Mouse (Mus musculus) hindbrain, embryonic 16.5 days (tissue): ENCODE measurements around the gene Tmprss11e. TPM values are rescaled to one million over a fixed set of nuclear protein-coding genes. Genes with fewer than 3 reads are reported as not detected.

Experiments used
- ATAC-seq: fragments of 200-750 bp; cut with Nextera tagmentation; 2 replicates; pipeline ENCODE4 v1.8.0; 2017; ENCODE audit warnings: moderate TSS enrichment, moderate library complexity
- H3K27ac ChIP-seq: fragments of 300-500 bp; sonication (generic); 2 replicates; pipeline ENCODE4 v1.5.1; 2014; ENCODE audit warnings: low read depth, mild to moderate bottlenecking, control low read depth, low read length, moderate library complexity
- H3K27me3 ChIP-seq: fragments of 300-500 bp; sonication (generic); replicated peaks from 2 replicates; pipeline ENCODE4 v1.6.1; 2014; ENCODE audit warnings: low read length; ENCODE audit not compliant: control insufficient read depth, insufficient read depth
- H3K36me3 ChIP-seq: fragments of 300-500 bp; sonication (generic); 2 replicates; pipeline ENCODE4 v1.6.1; 2014; ENCODE audit warnings: mild to moderate bottlenecking, low read length, moderate library complexity, mixed read lengths; ENCODE audit not compliant: control insufficient read depth, insufficient read depth
- H3K4me1 ChIP-seq: fragments of 300-500 bp; sonication (generic); 2 replicates; pipeline ENCODE4 v1.6.1; 2014; ENCODE audit warnings: low read depth, low read length; ENCODE audit not compliant: control insufficient read depth, insufficient read depth
- H3K4me2 ChIP-seq: fragments of 300-500 bp; sonication (generic); 2 replicates; pipeline ENCODE4 v1.6.1; 2014; ENCODE audit warnings: mild to moderate bottlenecking, low read length, control low read depth, moderate library complexity
- H3K4me3 ChIP-seq: fragments of 300-500 bp; sonication (generic); 2 replicates; pipeline ENCODE4 v1.5.1; 2014; ENCODE audit warnings: mild to moderate bottlenecking, low read length, control low read depth, moderate library complexity
- H3K9ac ChIP-seq: fragments of 300-500 bp; sonication (generic); 2 replicates; pipeline ENCODE4 v1.6.1; 2014; ENCODE audit warnings: low read depth, mild to moderate bottlenecking, control low read depth, low read length, moderate library complexity
- H3K9me3 ChIP-seq: fragments of 300-500 bp; sonication (generic); 2 replicates; pipeline ENCODE4 v1.6.1; 2014; ENCODE audit warnings: mild to moderate bottlenecking, low read length, moderate library complexity; ENCODE audit not compliant: control insufficient read depth
- WGBS: fragments of 180-500 bp; shearing (Covaris S2); extraction: QIAGEN DNeasy Blood & Tissue Kit; methylation state at CpG from one replicate; pipeline ENCODE4 v1.1.7; 2014; 5-methylcytosine and 5-hydroxymethylcytosine counted together
- polyA plus RNA-seq: library from polyadenylated mRNA; unstranded; fragments of >200 nt; fragmentation: Nextera tagmentation; extraction: Ambion mirVana; gene quantifications from 2 replicates; pipeline ENCODE4 v1.2.1, GENCODE M21; 2015

Tmprss11e gene
- not detected in 2 replicates for polyA plus RNA-seq

DNA sequence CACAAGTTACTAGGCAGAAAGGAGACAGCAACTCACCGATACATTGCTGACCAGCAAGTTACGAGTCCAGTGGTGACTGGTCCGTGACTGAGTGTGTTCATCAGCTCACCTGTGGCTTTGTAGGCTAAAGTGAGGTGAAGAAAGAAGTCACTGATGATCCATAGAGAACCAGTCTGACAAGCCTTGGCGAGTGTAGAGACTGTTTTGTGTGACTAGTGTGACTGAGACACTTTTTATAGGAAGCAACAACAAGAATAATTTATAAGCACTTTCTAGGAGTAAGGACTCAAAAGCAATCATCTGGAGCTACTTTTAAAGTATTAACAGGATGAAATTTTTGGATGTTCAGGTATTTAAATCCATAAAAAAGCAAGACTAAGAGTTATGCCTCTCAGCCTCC, at the start of gene Tmprss11e:
TSS of gene Tmprss11e (minus strand) at position 101 of the 400 bp plus-strand sequence.
- Histone ChIP-seq H3K9me3 (no peaks in the 10 kb centered on the region), H3K27ac (no peak within 1 kb of the TSS), H3K27me3 (no peaks in the 10 kb centered on the region), H3K4me3 (no peak within 1 kb of the TSS), H3K4me2 (no peak within 1 kb of the TSS), H3K36me3 (no peaks in the 10 kb centered on the region), H3K4me1 (no peaks in the 10 kb centered on the region), H3K9ac (no peak within 1 kb of the TSS)
- ATAC-seq = no peak
- WGBS = 85% methylated on average over 4 of the region's 4 CpGs

DNA sequence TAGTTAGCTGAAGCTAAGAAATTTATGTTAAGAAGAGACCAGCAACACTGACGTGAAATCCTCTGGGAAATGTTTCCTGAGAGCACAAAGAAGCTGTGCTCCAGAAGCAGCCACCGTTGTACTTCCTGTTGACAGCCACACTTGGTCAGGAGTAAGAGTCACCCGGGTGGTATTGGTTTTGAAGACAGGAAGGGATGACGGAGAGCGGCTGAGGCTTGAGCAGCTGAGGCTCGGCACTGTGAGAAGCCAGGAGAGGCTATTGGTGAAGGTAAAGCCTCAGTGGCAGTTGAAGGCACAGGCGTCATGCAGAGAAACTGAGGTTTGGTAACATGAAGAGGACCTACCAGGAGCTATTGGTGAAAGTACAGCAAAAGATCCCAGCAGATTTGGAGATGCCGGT, 47.2 kb upstream of the Tmprss11e start:
- Histone ChIP-seq H3K9ac (no peak overlapping the region), H3K36me3 (no peaks in the 10 kb centered on the region), H3K27ac (no peak overlapping the region), H3K4me2 (no peak overlapping the region), H3K27me3 (no peaks in the 10 kb centered on the region), H3K4me1 (no peaks in the 10 kb centered on the region), H3K4me3 (no peak overlapping the region), H3K9me3 (no peaks in the 10 kb centered on the region)
- 79% methylated on average over 8 of the region's 8 CpGs for WGBS
- no peak for ATAC-seq

DNA sequence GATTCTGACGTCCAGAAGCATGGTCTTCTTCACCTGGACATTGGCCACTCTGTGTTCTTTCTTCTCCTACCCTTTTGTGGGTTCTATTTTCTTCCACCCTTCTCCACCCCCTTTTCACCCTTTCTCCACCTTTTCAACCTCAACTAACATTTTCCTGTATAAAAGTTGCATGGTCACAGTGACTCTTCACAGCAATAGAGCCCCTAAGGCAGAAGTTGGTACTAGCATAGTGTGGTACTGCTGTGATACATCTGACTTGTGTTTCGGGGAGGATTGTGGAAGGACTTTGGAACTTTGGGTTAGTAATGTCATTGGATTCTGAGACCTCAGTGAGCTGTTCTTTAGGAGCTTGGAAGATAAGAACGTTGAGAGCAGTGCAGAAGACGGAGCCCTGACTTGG, 46.6 kb upstream of the Tmprss11e start:
- no peak for ATAC-seq
- no peak overlapping the region for H3K27ac ChIP-seq
- no peaks in the 10 kb centered on the region for H3K9me3 ChIP-seq
- H3K9ac ChIP-seq = no peak overlapping the region
- WGBS = 75% methylated on average over 4 of the region's 4 CpGs
- no peaks in the 10 kb centered on the region for H3K4me1 ChIP-seq
- no peaks in the 10 kb centered on the region for H3K27me3 ChIP-seq
- no peak overlapping the region for H3K4me2 ChIP-seq
- H3K36me3 ChIP-seq = no peaks in the 10 kb centered on the region
- H3K4me3 ChIP-seq = no peak overlapping the region

DNA sequence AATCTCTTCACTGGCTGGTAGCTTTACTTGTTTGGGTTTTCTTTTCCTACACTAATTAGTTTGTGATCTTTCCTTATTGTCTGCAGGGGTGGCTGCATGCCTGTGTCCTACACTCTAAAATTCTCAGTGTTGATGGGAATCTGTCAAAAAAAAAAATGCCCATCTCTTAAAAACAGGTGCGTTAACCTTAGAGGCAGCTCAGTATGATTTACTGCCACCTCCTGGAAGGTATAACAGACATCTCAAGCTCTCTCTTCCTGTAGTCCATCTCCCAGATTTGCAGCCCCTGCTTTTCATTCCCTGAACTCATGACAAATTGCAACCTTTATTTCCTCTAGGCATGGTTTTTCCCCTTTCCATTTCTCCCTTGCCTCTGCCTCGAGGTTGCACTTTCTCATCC, 44.3 kb upstream of the Tmprss11e start:
- no peaks in the 10 kb centered on the region for H3K27me3 ChIP-seq
- no peaks in the 10 kb centered on the region for H3K36me3 ChIP-seq
- H3K9ac ChIP-seq = no peak overlapping the region
- H3K4me2 ChIP-seq = no peak overlapping the region
- WGBS = 74% methylated on average over 2 of the region's 2 CpGs
- no peaks in the 10 kb centered on the region for H3K4me1 ChIP-seq
- no peak for ATAC-seq
- no peak overlapping the region for H3K4me3 ChIP-seq
- H3K9me3 ChIP-seq = no peaks in the 10 kb centered on the region
- H3K27ac ChIP-seq = no peak overlapping the region

DNA sequence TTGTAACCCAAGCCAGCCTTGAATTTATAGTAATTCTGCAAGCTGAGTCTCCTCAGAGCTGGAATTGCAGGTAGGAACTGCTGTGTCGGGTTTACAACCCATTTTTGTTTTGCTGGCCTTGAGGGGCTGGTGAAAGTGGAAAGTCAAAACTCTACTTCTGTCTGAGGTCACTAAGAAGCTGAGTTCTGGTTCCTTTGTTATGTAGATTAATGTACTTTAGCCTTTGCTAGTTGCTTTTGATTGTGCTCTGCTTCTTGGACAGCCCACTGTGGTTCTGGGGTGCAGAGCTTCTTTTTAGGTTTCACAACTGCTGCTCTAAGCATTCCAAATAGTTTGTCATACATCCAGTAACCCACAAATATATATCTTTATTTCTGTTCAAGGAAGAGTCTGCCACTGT, 41.2 kb upstream of the Tmprss11e start:
- no peak for ATAC-seq
- Histone ChIP-seq H3K4me2 (no peak overlapping the region), H3K9me3 (no peaks in the 10 kb centered on the region), H3K4me3 (no peak overlapping the region), H3K4me1 (no peaks in the 10 kb centered on the region), H3K9ac (no peak overlapping the region), H3K36me3 (no peaks in the 10 kb centered on the region), H3K27me3 (no peaks in the 10 kb centered on the region), H3K27ac (no peak overlapping the region)
- WGBS = 39% methylated on average over 1 of the region's 1 CpGs

DNA sequence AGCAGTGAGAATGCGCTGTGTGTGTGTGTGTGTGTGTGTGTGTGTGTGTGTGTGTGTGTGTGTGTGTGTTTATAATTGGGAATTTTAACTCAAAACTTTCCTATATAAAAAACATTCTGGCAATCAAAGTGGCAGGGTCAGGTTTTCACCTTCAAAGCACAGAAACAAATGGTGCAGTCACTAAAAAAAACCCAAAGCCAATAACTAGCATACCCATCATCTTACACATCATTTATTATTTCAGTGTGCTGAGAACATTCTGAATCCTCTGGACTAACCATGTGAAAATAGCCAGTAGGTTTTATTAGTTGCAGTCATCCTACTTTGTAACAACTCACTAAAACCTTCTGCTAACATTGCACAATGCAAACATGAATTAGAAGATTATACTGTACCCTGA, 38.6 kb upstream of the Tmprss11e start:
- H3K27me3 ChIP-seq = no peaks in the 10 kb centered on the region
- H3K36me3 ChIP-seq = no peaks in the 10 kb centered on the region
- no peak for ATAC-seq
- 77% methylated on average over 1 of the region's 1 CpGs for WGBS
- no peak overlapping the region for H3K9ac ChIP-seq
- no peaks in the 10 kb centered on the region for H3K9me3 ChIP-seq
- no peak overlapping the region for H3K4me3 ChIP-seq
- no peaks in the 10 kb centered on the region for H3K4me1 ChIP-seq
- H3K27ac ChIP-seq = no peak overlapping the region
- H3K4me2 ChIP-seq = no peak overlapping the region

DNA sequence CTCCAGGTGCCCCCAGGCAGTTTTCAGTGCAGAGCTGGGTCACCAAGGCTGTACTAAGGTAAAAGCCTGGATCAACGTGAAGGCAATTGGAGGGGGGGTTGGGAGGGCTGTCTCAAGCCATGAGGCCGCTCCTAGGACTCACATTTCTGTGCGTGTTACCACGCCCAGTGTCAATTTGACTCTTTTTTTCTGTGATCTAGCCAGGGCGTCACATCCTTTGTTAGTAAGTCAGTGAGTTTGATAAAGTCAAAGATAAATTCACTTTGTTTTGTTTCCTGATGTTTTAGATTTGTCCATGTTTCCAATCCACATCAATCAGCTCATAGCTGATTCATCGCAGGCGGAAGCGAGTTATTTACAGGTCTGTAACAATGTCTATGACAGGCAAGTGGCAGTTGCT, 37.4 kb upstream of the Tmprss11e start:
- 61% methylated on average over 8 of the region's 8 CpGs for WGBS
- Histone ChIP-seq H3K4me3 (no peak overlapping the region), H3K27me3 (no peaks in the 10 kb centered on the region), H3K36me3 (no peaks in the 10 kb centered on the region), H3K4me1 (no peaks in the 10 kb centered on the region), H3K4me2 (no peak overlapping the region), H3K9me3 (no peaks in the 10 kb centered on the region), H3K9ac (no peak overlapping the region), H3K27ac (no peak overlapping the region)
- no peak for ATAC-seq

DNA sequence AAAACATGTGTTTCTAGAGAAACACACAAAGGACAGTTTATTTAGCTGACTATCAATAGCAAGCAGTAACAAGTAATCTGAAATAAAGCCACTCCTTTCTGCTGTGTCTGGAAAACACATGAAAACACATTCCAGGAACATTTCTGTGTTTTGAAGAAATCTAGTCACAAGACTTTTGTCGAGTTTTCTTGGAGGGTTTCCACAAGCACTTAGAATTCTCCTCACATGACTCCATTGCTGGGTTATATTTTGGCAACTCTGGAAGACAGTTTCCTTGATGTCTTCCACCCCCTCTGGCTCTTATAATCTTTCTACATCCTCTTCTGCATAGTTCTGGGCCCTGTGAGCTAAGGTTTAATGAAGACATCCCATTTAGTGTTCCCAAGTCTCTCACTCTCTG, 32.9 kb upstream of the Tmprss11e start:
- ATAC-seq = no peak
- H3K9ac ChIP-seq = no peak overlapping the region
- 76% methylated on average over 1 of the region's 1 CpGs for WGBS
- H3K27ac ChIP-seq = no peak overlapping the region
- no peaks in the 10 kb centered on the region for H3K9me3 ChIP-seq
- no peak overlapping the region for H3K4me2 ChIP-seq
- H3K27me3 ChIP-seq = no peaks in the 10 kb centered on the region
- H3K4me3 ChIP-seq = no peak overlapping the region
- no peaks in the 10 kb centered on the region for H3K4me1 ChIP-seq
- H3K36me3 ChIP-seq = no peaks in the 10 kb centered on the region

DNA sequence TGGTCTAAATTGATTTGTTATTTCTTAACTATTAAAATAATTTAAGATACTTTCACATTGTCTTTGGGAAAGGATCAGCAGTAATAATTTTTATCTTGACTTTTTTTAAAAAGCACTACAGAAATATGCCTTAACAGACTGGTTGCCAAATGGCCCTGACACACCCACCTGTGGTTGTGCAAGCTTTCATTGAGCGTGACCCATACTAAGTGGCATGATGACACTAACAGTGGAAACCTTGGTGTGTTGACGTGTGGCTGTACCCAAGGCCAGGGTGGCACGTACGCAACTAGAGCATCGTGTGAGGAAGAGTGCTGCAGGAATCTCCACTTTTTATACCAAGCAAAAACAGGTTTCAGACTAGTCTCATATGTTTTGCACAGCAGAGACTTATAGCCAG, 31.3 kb upstream of the Tmprss11e start:
- Histone ChIP-seq H3K27ac (no peak overlapping the region), H3K27me3 (no peaks in the 10 kb centered on the region), H3K9me3 (no peaks in the 10 kb centered on the region), H3K4me2 (no peak overlapping the region), H3K9ac (no peak overlapping the region), H3K4me1 (no peaks in the 10 kb centered on the region), H3K36me3 (no peaks in the 10 kb centered on the region), H3K4me3 (no peak overlapping the region)
- no peak for ATAC-seq
- 87% methylated on average over 5 of the region's 5 CpGs for WGBS

DNA sequence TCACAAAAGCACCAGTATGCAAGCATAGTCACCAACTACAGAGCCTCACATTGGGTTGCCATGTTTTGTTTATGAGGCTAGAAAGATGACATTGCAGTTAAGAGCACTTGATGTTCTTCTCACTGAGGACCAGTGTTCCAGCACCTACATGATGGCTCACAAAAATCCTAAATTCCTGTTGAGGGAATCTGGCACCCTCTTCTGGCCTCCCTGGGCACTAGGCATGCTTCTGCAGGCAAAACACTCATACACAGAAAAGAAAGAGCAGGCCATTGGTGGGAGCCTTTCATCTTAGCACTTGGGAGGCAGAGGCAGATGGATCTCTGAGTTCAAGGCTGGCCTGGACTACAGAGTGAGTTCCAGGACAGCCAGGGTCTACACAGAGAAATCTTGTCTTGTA, 25.4 kb upstream of the Tmprss11e start:
- Histone ChIP-seq H3K27ac (no peak overlapping the region), H3K27me3 (no peaks in the 10 kb centered on the region), H3K36me3 (no peaks in the 10 kb centered on the region), H3K9me3 (no peaks in the 10 kb centered on the region), H3K9ac (no peak overlapping the region), H3K4me2 (no peak overlapping the region), H3K4me3 (no peak overlapping the region), H3K4me1 (no peaks in the 10 kb centered on the region)
- no peak for ATAC-seq
